Mouse (Mus musculus): ENCODE data around the gene Olfr11. TPM values are rescaled to one million over a fixed set of nuclear protein-coding genes. Genes with fewer than 3 reads are reported as not detected.

The Olfr11 gene
- total RNA-seq (2023; ENCODE audit: inconsistent age) = not detected in 4 replicates

DNA sequence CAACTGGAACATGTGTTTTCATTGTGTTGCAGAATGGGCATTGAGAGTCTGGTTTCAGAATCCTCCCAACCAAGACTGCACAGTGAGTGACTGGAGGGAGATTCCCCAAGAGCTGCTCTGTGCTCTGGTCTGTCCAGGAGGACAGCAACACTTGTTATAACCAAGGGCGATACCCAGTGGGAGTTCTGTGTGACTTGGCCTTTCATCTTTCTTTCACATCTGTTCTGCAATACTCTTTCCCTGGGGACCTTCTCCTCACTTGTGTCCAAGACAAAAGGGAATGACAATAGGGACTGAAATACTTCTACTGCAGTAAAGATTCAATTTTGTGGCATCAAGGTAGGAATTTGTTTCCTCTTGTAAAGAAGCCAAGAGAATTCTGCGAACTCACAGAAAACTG is at the start of gene Olfr11:
Olfr11 (minus strand) TSS at position 101 of the 400 bp plus-strand sequence.

DNA sequence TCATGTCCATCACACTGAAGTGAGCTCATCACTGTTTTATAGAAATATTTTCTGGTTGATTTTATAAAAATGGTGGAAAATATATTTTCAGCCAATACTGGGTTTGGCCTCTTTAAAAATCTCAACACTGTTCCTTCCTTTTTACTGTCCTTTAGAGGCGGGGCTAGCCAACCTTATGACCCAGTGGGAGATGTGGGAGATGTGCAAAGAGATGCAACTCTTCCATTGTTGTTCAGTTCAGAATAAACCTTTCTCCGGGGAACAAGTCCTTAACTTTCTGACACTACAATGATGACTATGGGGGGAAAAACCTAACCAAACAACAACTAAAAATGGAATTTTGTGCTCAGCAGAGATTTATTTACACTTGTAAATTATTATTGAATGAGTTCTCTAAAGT is 35.0 kb upstream of the Olfr11 start, which contains the start of gene Olfr1360:
Olfr1360 (minus strand) TSS at position 101 of the 400 bp plus-strand sequence.

DNA sequence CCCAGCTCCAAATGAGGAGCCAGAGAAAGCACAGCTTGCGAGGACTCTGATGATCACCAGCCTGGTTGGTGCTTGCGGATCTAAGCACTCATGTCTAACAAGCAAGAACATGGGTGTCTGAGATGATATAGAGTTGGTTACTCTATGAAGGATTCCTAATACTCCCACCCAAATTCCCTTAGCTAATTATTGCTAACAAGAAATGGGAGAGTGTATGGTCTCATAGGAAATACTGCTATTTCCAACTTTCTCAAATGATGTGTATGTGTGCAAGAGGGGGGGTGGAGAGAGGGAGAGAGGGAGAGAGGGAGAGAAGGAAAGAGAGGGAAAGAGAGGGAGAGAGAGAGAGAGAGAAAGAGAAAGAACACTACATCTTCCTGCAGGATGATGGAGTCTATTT is 21.0 kb upstream of the Olfr11 start, which contains the start of gene Olfr1361:
Olfr1361 (minus strand) TSS at position 101 of the 400 bp plus-strand sequence.

DNA sequence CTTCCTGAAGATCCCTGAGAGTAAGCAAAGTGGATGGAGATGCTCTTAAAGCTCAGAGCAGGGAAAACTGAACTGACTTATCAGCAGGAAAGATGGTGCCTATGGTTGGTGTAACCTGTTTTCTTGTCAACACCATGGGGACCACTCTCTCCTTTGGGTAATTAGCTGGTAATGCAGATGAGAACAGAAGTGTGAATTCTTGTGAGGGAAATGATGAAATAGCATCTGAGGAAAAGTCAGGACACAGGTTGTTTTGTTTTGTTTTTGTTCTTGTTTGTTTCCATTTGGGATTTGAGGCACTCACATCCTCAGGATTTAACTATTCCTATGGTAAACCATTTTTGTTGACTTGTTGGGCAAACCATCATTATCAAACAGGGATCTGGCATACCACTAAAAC is 28.4 kb downstream of the Olfr11 start, which contains the start of gene Olfr1362:
Olfr1362 (minus strand) TSS at position 101 of the 400 bp plus-strand sequence.

Other genes with a start within 250 kb of the Olfr11 start
- 53.7 to 61.2 TPM (median 58.4 TPM) in 4 replicates for gene Zkscan3, start 239.8 kb downstream of the Olfr11 start, total RNA-seq (2023; ENCODE audit: inconsistent age)
- 0.19 to 0.39 TPM (median 0.24 TPM) in 3 of 4 replicates, not detected in the other for gene Pgbd1, start 201.5 kb downstream of the Olfr11 start, total RNA-seq (2023; ENCODE audit: inconsistent age)
- 36.7 to 39.7 TPM (median 37.9 TPM) in 4 replicates for gene Zscan26, start 188.8 kb downstream of the Olfr11 start, total RNA-seq (2023; ENCODE audit: inconsistent age)
- gene Nkapl, start 174.0 kb downstream of the Olfr11 start, total RNA-seq (2023; ENCODE audit: inconsistent age) = not detected in 4 replicates
- gene Zkscan4, start 163.6 kb downstream of the Olfr11 start, total RNA-seq (2023; ENCODE audit: inconsistent age) = not detected in 4 replicates
- not detected in 4 replicates for gene Gm10065, start 163.1 kb downstream of the Olfr11 start, total RNA-seq (2023; ENCODE audit: inconsistent age)
- gene AK157302, start 147.3 kb downstream of the Olfr11 start, total RNA-seq (2023; ENCODE audit: inconsistent age) = 3.9 to 5.8 TPM (median 5.4 TPM) in 4 replicates
- 17.1 to 23.9 TPM (median 22.6 TPM) in 4 replicates for gene Gm11273, start 141.1 kb downstream of the Olfr11 start, total RNA-seq (2023; ENCODE audit: inconsistent age)
- 11.4 to 14.0 TPM (median 12.5 TPM) in 4 replicates for gene Zkscan8, start 111.4 kb downstream of the Olfr11 start, total RNA-seq (2023; ENCODE audit: inconsistent age)
- gene Olfr1366, start 99.7 kb downstream of the Olfr11 start, total RNA-seq (2023; ENCODE audit: inconsistent age) = not detected in 4 replicates
- not detected in 4 replicates for gene Olfr1535, start 82.6 kb downstream of the Olfr11 start, total RNA-seq (2023; ENCODE audit: inconsistent age)
- gene Olfr1364, start 60.8 kb downstream of the Olfr11 start, total RNA-seq (2023; ENCODE audit: inconsistent age) = not detected in 4 replicates
- not detected in 4 replicates for gene Olfr1362, start 28.5 kb downstream of the Olfr11 start, total RNA-seq (2023; ENCODE audit: inconsistent age)
- not detected in 4 replicates for gene Olfr1361, start 20.9 kb upstream of the Olfr11 start, total RNA-seq (2023; ENCODE audit: inconsistent age)
- gene Olfr1360, start 34.9 kb upstream of the Olfr11 start, total RNA-seq (2023; ENCODE audit: inconsistent age) = not detected in 4 replicates
- not detected in 4 replicates for gene Olfr1359, start 55.6 kb upstream of the Olfr11 start, total RNA-seq (2023; ENCODE audit: inconsistent age)
- 101 to 134 TPM (median 110 TPM) in 4 replicates for gene Hist1h2bl, start 73.6 kb upstream of the Olfr11 start, total RNA-seq (2023; ENCODE audit: inconsistent age)
- gene Hist1h2ai, start 73.9 kb upstream of the Olfr11 start, total RNA-seq (2023; ENCODE audit: inconsistent age) = 57.4 to 111 TPM (median 95.3 TPM) in 4 replicates
- 119 to 230 TPM (median 147 TPM) in 4 replicates for gene Hist1h3h, start 75.1 kb upstream of the Olfr11 start, total RNA-seq (2023; ENCODE audit: inconsistent age)
- 10.5 to 15.1 TPM (median 12.2 TPM) in 4 replicates for gene Hist1h2bm, start 79.5 kb upstream of the Olfr11 start, total RNA-seq (2023; ENCODE audit: inconsistent age)
- 11.8 to 18.5 TPM (median 15.7 TPM) in 4 replicates for gene Hist1h4j, start 92.5 kb upstream of the Olfr11 start, total RNA-seq (2023; ENCODE audit: inconsistent age)
- 345 to 580 TPM (median 393 TPM) in 4 replicates for gene Hist1h4k, start 108.0 kb upstream of the Olfr11 start, total RNA-seq (2023; ENCODE audit: inconsistent age)
- gene Hist1h2ak, start 111.3 kb upstream of the Olfr11 start, total RNA-seq (2023; ENCODE audit: inconsistent age) = 43.9 to 61.4 TPM (median 49.5 TPM) in 4 replicates
- gene Hist1h2bn, start 111.6 kb upstream of the Olfr11 start, total RNA-seq (2023; ENCODE audit: inconsistent age) = 79.2 to 91.1 TPM (median 87.7 TPM) in 4 replicates
- 64.3 to 100 TPM (median 75.1 TPM) in 4 replicates for gene Hist1h1b, start 138.1 kb upstream of the Olfr11 start, total RNA-seq (2023; ENCODE audit: inconsistent age)
- 159 to 245 TPM (median 224 TPM) in 4 replicates for gene Hist1h3i, start 140.9 kb upstream of the Olfr11 start, total RNA-seq (2023; ENCODE audit: inconsistent age)
- gene Hist1h2an, start 144.7 kb upstream of the Olfr11 start, total RNA-seq (2023; ENCODE audit: inconsistent age) = 26.3 to 53.4 TPM (median 30.7 TPM) in 4 replicates
- 38.6 to 53.7 TPM (median 48.7 TPM) in 4 replicates for gene Hist1h2bp, start 144.9 kb upstream of the Olfr11 start, total RNA-seq (2023; ENCODE audit: inconsistent age)
- gene Hist1h2bq, start 167.7 kb upstream of the Olfr11 start, total RNA-seq (2023; ENCODE audit: inconsistent age) = 179 to 205 TPM (median 201 TPM) in 4 replicates
- 199 to 315 TPM (median 296 TPM) in 4 replicates for gene Hist1h2ao, start 167.9 kb upstream of the Olfr11 start, total RNA-seq (2023; ENCODE audit: inconsistent age)
- gene Hist1h4m, start 169.2 kb upstream of the Olfr11 start, total RNA-seq (2023; ENCODE audit: inconsistent age) = 283 to 393 TPM (median 343 TPM) in 4 replicates
- 138 to 258 TPM (median 167 TPM) in 4 replicates for gene Hist1h4n, start 189.7 kb upstream of the Olfr11 start, total RNA-seq (2023; ENCODE audit: inconsistent age)
- 46.5 to 101 TPM (median 67.4 TPM) in 4 replicates for gene Hist1h2ap, start 191.0 kb upstream of the Olfr11 start, total RNA-seq (2023; ENCODE audit: inconsistent age)
- 177 to 204 TPM (median 198 TPM) in 4 replicates for gene Hist1h2br, start 191.2 kb upstream of the Olfr11 start, total RNA-seq (2023; ENCODE audit: inconsistent age)

All from B cell, adult (primary cell).